Mouse (Mus musculus): ENCODE measurements around the gene Hspa13. TPM values are rescaled to one million over a fixed set of nuclear protein-coding genes. Genes with fewer than 3 reads are reported as not detected.

The Hspa13 gene
- 20.5 and 21.5 TPM in 2 replicates for polyA plus RNA-seq (2014; fragmentation: Nextera tagmentation; extraction: Ambion mirVana)

- 0 out of 2 replicates have a peak within 1 kb of the TSS, but pooled peaks have one; percentile 59 for H3K27ac ChIP-seq (ENCODE audit: low read depth, low read length)
- H3K9me3 ChIP-seq (ENCODE audit: control insufficient read depth, low read length), result no peaks in the 10 kb centered on the region
- peak; percentile 92 for DNase-seq (ENCODE audit: low spot score)
- H3K4me1 ChIP-seq (replicated peaks; ENCODE audit: control insufficient read depth, insufficient read depth, low read length), result 0 out of 2 replicates have a peak, but pooled peaks cover 3% of the 10 kb centered on the region
- ATAC-seq (replicated peaks; ENCODE audit: low FRiP score), result peak; percentile 97
- peak within 1 kb of the TSS; percentile 72 for H3K4me2 ChIP-seq
- H3K4me3 ChIP-seq (ENCODE audit: low read depth, low read length), result peak within 1 kb of the TSS; percentile 67
- 0 out of 2 replicates have a peak, but pooled peaks cover 8% of the 10 kb centered on the region for H3K36me3 ChIP-seq (ENCODE audit: control insufficient read depth, insufficient read depth, low read length)
- peak within 1 kb of the TSS; percentile 72 for H3K9ac ChIP-seq (ENCODE audit: low read depth, low read length)
- H3K27me3 ChIP-seq (replicated peaks; ENCODE audit: control insufficient read depth, insufficient read depth, low read length), result no peaks in the 10 kb centered on the region
- under 1% methylated on average over 51 of the region's 51 CpGs for WGBS
Measured at GRCm38 (mm10) chr16:75766388-75767249, at the start of gene Hspa13. Gene Hspa13 (minus strand): TSS chr16:75767104.

DNA sequence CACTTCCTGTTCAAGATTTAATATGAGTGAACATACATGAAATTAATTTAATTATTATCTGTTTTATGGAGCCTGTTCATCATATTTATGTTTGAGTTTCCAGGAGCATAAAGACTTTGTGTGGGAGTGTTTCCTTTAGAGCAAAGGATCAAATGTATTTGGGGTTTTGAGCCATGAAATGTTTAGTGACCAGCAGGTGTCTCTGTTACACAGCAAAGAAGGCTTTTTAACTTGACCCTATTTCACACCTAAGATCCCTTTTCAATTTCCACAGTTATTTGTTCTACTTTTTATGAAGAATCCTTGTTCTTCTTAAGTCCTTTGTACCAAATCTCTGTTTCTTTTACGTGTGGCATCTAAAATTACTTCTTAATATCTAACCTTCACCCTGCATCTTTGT, 12.4 kb upstream of the Hspa13 start:
- Histone ChIP-seq H3K4me1 (replicated peaks; ENCODE audit: control insufficient read depth, insufficient read depth, low read length) (no peaks in the 10 kb centered on the region), H3K9ac (ENCODE audit: low read depth, low read length) (no peak overlapping the region), H3K4me2 (no peak overlapping the region), H3K36me3 (ENCODE audit: control insufficient read depth, insufficient read depth, low read length) (no peaks in the 10 kb centered on the region), H3K9me3 (ENCODE audit: control insufficient read depth, low read length) (no peaks in the 10 kb centered on the region), H3K27me3 (replicated peaks; ENCODE audit: control insufficient read depth, insufficient read depth, low read length) (no peaks in the 10 kb centered on the region), H3K4me3 (ENCODE audit: low read depth, low read length) (no peak overlapping the region), H3K27ac (ENCODE audit: low read depth, low read length) (no peak overlapping the region)
- 53% methylated on average over 1 of the region's 1 CpGs for WGBS
- DNase-seq (ENCODE audit: low spot score) (no peak), ATAC-seq (replicated peaks; ENCODE audit: low FRiP score) (no peak)

DNA sequence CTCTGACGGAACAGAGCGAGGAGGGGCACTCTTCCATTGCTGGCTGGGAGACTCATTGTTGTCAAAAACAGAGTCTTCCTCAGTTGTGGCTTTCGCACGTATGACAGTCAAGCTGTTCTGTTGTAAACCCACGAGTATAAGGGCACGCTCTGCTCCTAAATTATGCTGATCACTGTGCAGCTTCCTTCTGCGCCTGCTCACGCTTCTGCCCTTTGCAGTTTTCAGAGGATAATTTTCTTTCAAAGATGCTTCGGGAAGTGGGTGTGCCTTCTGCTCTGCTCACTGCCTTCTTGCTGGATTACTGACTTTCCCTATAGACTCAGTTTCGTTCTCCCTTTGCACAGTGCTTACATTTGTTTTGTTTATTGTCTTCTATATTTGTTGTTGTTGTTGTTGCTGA, 6.3 kb upstream of the Hspa13 start:
- 85% methylated on average over 10 of the region's 10 CpGs for WGBS
- Histone ChIP-seq H3K27me3 (replicated peaks; ENCODE audit: control insufficient read depth, insufficient read depth, low read length) (no peaks in the 10 kb centered on the region), H3K36me3 (ENCODE audit: control insufficient read depth, insufficient read depth, low read length) (no peaks in the 10 kb centered on the region), H3K27ac (ENCODE audit: low read depth, low read length) (no peak overlapping the region), H3K9ac (ENCODE audit: low read depth, low read length) (no peak overlapping the region), H3K4me2 (no peak overlapping the region), H3K4me1 (replicated peaks; ENCODE audit: control insufficient read depth, insufficient read depth, low read length) (no peaks in the 10 kb centered on the region), H3K4me3 (ENCODE audit: low read depth, low read length) (no peak overlapping the region), H3K9me3 (ENCODE audit: control insufficient read depth, low read length) (no peaks in the 10 kb centered on the region)
- DNase-seq (ENCODE audit: low spot score), result no peak
- no peak for ATAC-seq (replicated peaks; ENCODE audit: low FRiP score)

- Histone ChIP-seq H3K4me1 (replicated peaks; ENCODE audit: control insufficient read depth, insufficient read depth, low read length) (0 out of 2 replicates have a peak, but pooled peaks cover 3% of the 10 kb centered on the region), H3K4me3 (ENCODE audit: low read depth, low read length) (peak overlapping the region; percentile 67), H3K9ac (ENCODE audit: low read depth, low read length) (peak overlapping the region; percentile 61), H3K4me2 (peak overlapping the region; percentile 67), H3K36me3 (ENCODE audit: control insufficient read depth, insufficient read depth, low read length) (0 out of 2 replicates have a peak, but pooled peaks cover 7% of the 10 kb centered on the region), H3K27me3 (replicated peaks; ENCODE audit: control insufficient read depth, insufficient read depth, low read length) (no peaks in the 10 kb centered on the region), H3K9me3 (ENCODE audit: control insufficient read depth, low read length) (no peaks in the 10 kb centered on the region), H3K27ac (ENCODE audit: low read depth, low read length) (0 out of 2 replicates have a peak overlapping the region, but pooled peaks have one; percentile 59)
- 18% methylated on average over 21 of the region's 21 CpGs for WGBS
- DNase-seq (ENCODE audit: low spot score), result no peak
- peak; percentile 74 for ATAC-seq (replicated peaks; ENCODE audit: low FRiP score)
Measured at GRCm38 (mm10) chr16:75767250-75768002, 522 bp upstream of the Hspa13 start.

- Histone ChIP-seq H3K27ac (ENCODE audit: low read depth, low read length) (no peak overlapping the region), H3K4me2 (no peak overlapping the region), H3K4me3 (ENCODE audit: low read depth, low read length) (no peak overlapping the region), H3K4me1 (replicated peaks; ENCODE audit: control insufficient read depth, insufficient read depth, low read length) (no peaks in the 10 kb centered on the region), H3K9me3 (ENCODE audit: control insufficient read depth, low read length) (no peaks in the 10 kb centered on the region), H3K9ac (ENCODE audit: low read depth, low read length) (no peak overlapping the region), H3K27me3 (replicated peaks; ENCODE audit: control insufficient read depth, insufficient read depth, low read length) (no peaks in the 10 kb centered on the region), H3K36me3 (ENCODE audit: control insufficient read depth, insufficient read depth, low read length) (peaks cover 5% of the 10 kb centered on the region; the same call in 1 of the 2 replicates)
- no peak for DNase-seq (ENCODE audit: low spot score)
- no peak for ATAC-seq (replicated peaks; ENCODE audit: low FRiP score)
- WGBS, result 45% methylated on average over 1 of the region's 1 CpGs
Measured at GRCm38 (mm10) chr16:75752876-75753275, 14.0 kb downstream of the Hspa13 start.

DNA sequence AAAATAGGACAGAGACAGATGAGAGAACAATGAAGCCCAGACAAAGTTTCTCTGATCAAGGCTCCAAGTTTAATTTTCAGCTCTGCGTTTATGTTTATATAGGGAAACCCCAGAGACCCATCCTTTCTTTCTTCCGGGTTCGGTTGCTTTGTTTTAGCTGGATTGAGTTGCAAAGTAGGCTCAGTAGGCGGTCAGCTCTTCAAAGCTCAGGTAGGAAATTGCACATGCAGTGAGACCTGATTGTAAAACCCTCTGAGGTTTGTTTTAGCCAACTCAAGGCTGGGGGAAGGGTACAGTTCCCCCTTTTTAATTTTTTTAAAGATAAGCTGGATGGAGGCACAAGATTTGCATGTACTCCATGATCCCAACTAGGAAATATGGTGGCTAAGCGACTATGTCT, 16.8 kb downstream of the Hspa13 start:
- WGBS, result 72% methylated on average over 5 of the region's 5 CpGs
- H3K4me2 ChIP-seq, result no peak overlapping the region
- H3K9me3 ChIP-seq (ENCODE audit: control insufficient read depth, low read length), result no peaks in the 10 kb centered on the region
- no peak for DNase-seq (ENCODE audit: low spot score)
- H3K27ac ChIP-seq (ENCODE audit: low read depth, low read length), result no peak overlapping the region
- no peak overlapping the region for H3K4me3 ChIP-seq (ENCODE audit: low read depth, low read length)
- no peaks in the 10 kb centered on the region for H3K36me3 ChIP-seq (ENCODE audit: control insufficient read depth, insufficient read depth, low read length)
- H3K9ac ChIP-seq (ENCODE audit: low read depth, low read length), result no peak overlapping the region
- H3K4me1 ChIP-seq (replicated peaks; ENCODE audit: control insufficient read depth, insufficient read depth, low read length), result no peaks in the 10 kb centered on the region
- no peaks in the 10 kb centered on the region for H3K27me3 ChIP-seq (replicated peaks; ENCODE audit: control insufficient read depth, insufficient read depth, low read length)
- no peak for ATAC-seq (replicated peaks; ENCODE audit: low FRiP score)

- H3K4me1 ChIP-seq (replicated peaks; ENCODE audit: control insufficient read depth, insufficient read depth, low read length), result no peaks in the 10 kb centered on the region
- no peak overlapping the region for H3K4me3 ChIP-seq (ENCODE audit: low read depth, low read length)
- H3K9ac ChIP-seq (ENCODE audit: low read depth, low read length), result no peak overlapping the region
- H3K27ac ChIP-seq (ENCODE audit: low read depth, low read length), result no peak overlapping the region
- DNase-seq (ENCODE audit: low spot score), result no peak
- no peaks in the 10 kb centered on the region for H3K9me3 ChIP-seq (ENCODE audit: control insufficient read depth, low read length)
- H3K36me3 ChIP-seq (ENCODE audit: control insufficient read depth, insufficient read depth, low read length), result no peaks in the 10 kb centered on the region
- ATAC-seq (replicated peaks; ENCODE audit: low FRiP score), result no peak
- no peaks in the 10 kb centered on the region for H3K27me3 ChIP-seq (replicated peaks; ENCODE audit: control insufficient read depth, insufficient read depth, low read length)
- WGBS, result 83% methylated on average over 1 of the region's 1 CpGs
- H3K4me2 ChIP-seq, result no peak overlapping the region
Measured at GRCm38 (mm10) chr16:75748926-75749325, 18.0 kb downstream of the Hspa13 start.

DNA sequence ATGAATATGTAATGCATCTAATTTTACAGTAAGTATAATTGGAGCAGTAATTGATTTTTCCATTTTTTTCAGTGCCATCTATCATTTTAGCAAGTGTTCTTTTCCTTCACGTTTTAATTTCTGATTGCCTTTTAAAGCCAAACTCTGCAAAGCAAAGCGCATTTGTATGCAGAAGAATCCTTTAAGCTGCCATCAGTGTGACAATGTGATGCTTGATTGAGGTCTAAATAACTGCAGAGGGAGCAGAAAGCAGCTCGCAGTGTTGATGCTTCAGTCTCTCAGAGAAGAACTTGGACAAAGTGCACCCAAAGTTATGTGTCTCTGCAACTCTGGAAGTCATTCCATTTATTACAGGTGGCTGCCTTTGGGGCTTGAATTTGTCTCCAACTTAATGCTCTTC, 22.9 kb downstream of the Hspa13 start:
- no peak overlapping the region for H3K9ac ChIP-seq (ENCODE audit: low read depth, low read length)
- H3K4me1 ChIP-seq (replicated peaks; ENCODE audit: control insufficient read depth, insufficient read depth, low read length), result no peaks in the 10 kb centered on the region
- H3K9me3 ChIP-seq (ENCODE audit: control insufficient read depth, low read length), result no peaks in the 10 kb centered on the region
- H3K27me3 ChIP-seq (replicated peaks; ENCODE audit: control insufficient read depth, insufficient read depth, low read length), result no peaks in the 10 kb centered on the region
- no peak for DNase-seq (ENCODE audit: low spot score)
- no peaks in the 10 kb centered on the region for H3K36me3 ChIP-seq (ENCODE audit: control insufficient read depth, insufficient read depth, low read length)
- H3K4me2 ChIP-seq, result no peak overlapping the region
- WGBS, result 61% methylated on average over 3 of the region's 3 CpGs
- no peak overlapping the region for H3K27ac ChIP-seq (ENCODE audit: low read depth, low read length)
- no peak for ATAC-seq (replicated peaks; ENCODE audit: low FRiP score)
- H3K4me3 ChIP-seq (ENCODE audit: low read depth, low read length), result no peak overlapping the region

Data from liver, embryonic 11.5 days (tissue).